In the genomic region with DNA sequence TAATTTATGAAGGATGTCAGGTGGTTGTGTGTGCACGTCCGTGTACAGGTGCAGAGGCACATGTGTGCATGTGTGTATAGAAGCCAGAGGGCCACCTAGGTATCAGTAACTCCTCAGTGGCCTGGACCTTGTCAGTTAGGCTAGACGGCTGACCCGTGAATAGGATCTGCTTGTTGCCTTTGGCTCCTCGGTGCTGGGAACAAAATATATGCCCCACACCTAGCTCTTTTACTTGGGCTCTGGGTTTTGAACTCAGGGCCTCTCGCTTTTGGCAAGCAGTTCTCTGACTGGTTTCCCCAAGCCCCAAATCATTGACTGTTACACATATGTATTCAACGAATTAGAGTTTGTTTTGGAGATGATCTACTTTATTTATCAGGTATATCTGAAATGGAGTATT, we compare ENCODE assay signal across 20 mouse cellular contexts.
"Had no signal": no experiment of that assay in that cellular context is flagged by ENCODE, and none has a peak within 500 bp of the region (broad histone marks: within the 10 kb centered on the region; RNA-seq: fewer than 3 reads in every experiment).

No protein-coding gene starts in this region.

- DNase-seq: kidney, adult 11 months; kidney, adult 8-10 months; kidney, postnatal 10 days; kidney, postnatal 36 days; layer of hippocampus, postnatal 36 days; lung, embryonic 14.5 days; retina, postnatal 1 day; right cerebral cortex, postnatal 25 days; spleen, adult 18-20 months; thymus, postnatal 25 days had no signal

- H3K9ac ChIP-seq: intestine, embryonic 15.5 days; kidney, embryonic 15.5 days; lung, embryonic 14.5 days; midbrain, embryonic 12.5 days; neural tube, embryonic 13.5 days; stomach, embryonic 15.5 days had no signal

- H3K4me3 ChIP-seq: intestine, embryonic 15.5 days; kidney, embryonic 15.5 days; left cerebral cortex, adult 2 months; midbrain, embryonic 12.5 days; myocyte; stomach, embryonic 15.5 days had no signal

- H3K36me3 ChIP-seq: intestine, embryonic 15.5 days; kidney, embryonic 15.5 days; midbrain, embryonic 12.5 days; neural tube, embryonic 13.5 days; stomach, embryonic 15.5 days had no signal

- ATAC-seq: intestine, embryonic 15.5 days; lung, postnatal 0 days; midbrain, embryonic 16.5 days had no signal

- H3K4me2 ChIP-seq: kidney, embryonic 15.5 days; midbrain, embryonic 12.5 days; stomach, embryonic 15.5 days had no signal

- H3K27ac ChIP-seq: intestine, embryonic 15.5 days; kidney, embryonic 15.5 days; left cerebral cortex, adult 2 months; macrophage; midbrain, embryonic 12.5 days; neural tube, embryonic 13.5 days; stomach, embryonic 15.5 days had no signal

- H3K27me3 ChIP-seq: intestine, embryonic 15.5 days; kidney, embryonic 15.5 days; midbrain, embryonic 12.5 days; stomach, embryonic 15.5 days had no signal

- H3K9me3 ChIP-seq: intestine, embryonic 15.5 days; kidney, embryonic 15.5 days; midbrain, embryonic 12.5 days; neural tube, embryonic 13.5 days; stomach, embryonic 15.5 days had no signal
